Mouse (Mus musculus) heart, adult 11 months (tissue): Measurements from ENCODE around the gene Scml4.

Experiments
- DNase-seq: peaks from one replicate; pipeline ENCODE4 v3.0.0; 2022

Scml4 gene

GRCm38 (mm10) chr10:42903054-42903453 is 42.9 kb downstream of the Scml4 start:
- DNase-seq = peak; percentile 83

- DNase-seq = no peak
Measured at GRCm38 (mm10) chr10:42908562-42908961, 48.4 kb downstream of the Scml4 start.

DNA sequence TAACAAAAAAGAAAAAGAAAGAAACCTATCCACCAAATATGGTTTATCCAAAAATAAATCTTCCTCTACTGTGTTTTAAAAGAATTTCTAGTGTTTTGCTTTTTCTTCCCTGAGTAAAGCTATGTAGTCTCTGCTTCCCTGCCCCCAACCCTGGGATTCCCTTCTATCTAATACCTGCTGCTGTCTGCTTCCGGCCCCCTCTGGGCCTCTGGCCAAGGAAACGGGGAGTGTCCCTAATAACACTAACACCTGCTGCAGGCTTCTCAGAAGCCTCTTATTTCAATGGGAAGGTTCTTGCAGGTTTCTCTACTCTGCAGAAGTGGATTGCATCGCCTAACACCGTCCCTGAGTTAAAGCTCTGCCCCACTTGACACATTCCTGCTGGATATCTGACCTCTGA is 50.4 kb downstream of the Scml4 start:
- peak; percentile 81 for DNase-seq

DNA sequence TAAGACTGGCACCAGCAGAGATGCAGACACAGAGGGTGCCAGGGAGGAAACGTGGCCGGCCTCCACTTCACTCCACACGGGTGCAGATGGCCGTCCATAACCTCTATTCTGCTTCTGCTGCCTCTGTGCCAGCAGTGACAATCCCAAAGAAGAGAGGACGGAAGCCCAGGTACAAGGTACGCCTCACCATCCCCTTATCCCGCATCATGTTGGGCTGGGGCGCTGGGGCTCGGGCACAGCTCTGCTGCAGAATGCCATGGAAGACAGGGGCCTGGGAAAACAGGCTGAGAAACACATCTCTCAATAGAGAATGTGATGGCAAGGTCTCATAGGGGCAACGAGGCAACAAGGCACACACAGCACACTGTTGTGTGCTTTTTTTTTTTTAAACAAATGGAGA is 51.9 kb downstream of the Scml4 start:
- peak; percentile 81 for DNase-seq

DNA sequence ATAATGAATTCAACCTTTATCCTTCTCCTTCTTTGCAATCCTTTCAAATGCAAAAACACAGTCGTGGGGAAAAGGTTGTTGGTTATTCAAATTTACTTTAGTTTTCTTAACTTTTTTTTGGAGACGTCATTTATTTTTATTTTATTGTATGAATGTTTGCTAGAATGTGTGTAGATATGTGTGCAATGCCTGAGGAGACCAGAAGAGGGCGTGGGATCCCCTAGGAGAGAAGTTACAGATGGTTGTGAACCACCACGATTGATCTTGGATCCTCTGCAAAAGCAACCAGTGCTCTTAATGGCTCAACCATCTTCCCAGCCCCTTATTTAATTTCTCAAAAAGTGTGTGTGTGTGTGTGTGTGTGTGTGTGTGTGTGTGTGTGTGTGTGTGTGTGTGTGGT is 53.0 kb downstream of the Scml4 start:
- peak; percentile 19 for DNase-seq

DNA sequence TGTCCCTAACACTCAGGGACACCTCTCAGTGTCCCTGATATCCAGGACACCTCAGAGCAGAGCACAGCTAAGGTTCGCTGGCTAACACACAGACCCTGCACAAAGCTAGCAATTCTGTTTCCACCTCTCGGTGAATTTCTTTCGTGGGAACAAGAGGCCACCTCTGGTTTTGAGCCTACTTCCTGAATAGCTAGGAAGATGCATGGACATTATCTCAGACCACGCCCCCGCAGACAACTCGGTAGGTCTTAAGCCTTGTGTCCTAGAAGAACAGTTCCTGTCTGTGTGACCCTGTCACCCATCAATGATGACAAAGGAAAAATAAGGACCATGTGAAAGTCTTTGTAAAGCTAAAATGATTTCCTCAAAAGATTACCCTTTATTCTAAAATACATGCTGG is 54.0 kb downstream of the Scml4 start:
- DNase-seq = peak; percentile 92

GRCm38 (mm10) chr10:42917355-42917754 is 57.2 kb downstream of the Scml4 start:
- DNase-seq = peak; percentile 41

DNA sequence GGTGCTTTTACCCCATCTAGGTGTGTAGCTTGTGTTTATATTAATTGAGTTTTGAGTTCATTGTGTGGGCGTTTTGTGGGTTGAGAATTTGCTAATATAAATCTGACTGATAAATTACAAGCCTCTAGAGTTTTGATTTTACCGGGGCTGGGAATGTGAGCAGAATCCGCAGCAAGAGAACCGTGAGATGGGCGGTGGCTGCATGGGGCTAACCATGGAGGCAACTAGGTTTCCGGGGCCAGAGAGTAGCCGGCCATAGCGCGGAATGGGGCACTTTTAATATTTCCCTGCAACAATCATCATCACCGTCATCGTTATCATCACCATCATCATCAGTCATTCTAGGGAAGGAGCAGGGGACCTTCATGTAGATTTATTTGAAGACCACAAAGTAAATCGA is 59.6 kb downstream of the Scml4 start:
- peak; percentile 61 for DNase-seq

DNA sequence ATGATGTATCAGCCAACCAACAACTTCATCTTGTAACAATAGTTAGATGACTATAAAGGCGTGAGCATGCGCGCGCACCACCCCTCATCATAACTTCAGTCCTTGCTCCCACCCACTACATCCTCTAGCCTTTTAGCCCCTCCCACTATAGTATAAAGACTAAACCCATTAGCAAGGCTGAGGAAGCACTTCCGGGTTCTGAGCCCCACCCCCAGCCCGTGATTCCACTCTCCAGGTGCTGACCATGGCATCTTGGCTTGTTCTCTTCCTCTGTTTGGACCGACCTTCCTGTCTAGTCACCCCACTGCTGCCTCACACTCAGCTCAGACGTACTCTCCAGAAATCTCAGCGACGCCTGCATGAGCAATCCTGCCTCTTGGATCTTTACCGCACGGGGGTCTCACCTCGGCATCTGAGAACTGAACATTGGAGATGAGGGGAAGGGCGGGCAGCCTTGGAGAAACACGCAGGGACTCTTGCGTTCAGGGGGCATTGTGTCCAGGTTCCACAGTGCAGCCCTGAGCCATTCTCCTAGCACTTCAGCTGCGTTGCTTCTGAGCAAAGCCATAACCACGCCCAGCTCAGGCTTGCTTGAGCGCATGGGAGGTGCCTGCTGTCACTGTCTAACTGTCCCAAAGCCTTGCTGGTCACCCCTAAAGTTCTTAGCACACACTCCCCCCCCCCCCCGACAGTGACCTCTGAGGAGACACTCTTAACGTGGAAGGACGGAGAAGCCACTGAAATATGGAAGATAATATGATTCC is 65.1 kb downstream of the Scml4 start:
- peak; percentile 77 for DNase-seq

DNA sequence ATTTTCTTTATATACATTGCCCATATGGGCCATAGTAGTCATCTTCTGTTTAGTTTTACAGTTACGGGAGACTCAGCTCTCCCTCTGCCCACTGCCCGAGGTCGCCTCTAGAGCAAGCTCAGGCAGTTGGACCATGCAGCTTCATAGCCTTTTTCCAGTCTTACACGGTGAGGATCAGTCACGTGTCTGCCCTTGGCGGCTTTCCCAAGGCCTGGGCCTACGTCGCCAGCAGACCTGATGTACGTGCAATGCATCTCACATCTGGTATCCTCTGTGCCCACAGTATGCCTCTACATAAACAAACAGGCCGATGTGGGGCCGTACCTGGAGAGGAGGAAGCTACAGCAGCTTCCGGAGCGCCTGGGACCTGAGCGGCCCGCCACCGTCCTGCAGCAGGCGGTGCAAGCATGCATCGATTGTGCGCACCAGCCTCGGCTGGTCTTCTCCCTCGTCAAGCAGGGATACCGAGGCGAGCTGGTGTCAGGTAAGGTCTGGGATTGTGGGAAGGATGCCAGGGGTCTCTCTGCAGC is 70.0 kb downstream of the Scml4 start:
- peak; percentile 82 for DNase-seq

- peak; percentile 95 for DNase-seq
Measured at GRCm38 (mm10) chr10:42932862-42933480, 72.8 kb downstream of the Scml4 start.

DNA sequence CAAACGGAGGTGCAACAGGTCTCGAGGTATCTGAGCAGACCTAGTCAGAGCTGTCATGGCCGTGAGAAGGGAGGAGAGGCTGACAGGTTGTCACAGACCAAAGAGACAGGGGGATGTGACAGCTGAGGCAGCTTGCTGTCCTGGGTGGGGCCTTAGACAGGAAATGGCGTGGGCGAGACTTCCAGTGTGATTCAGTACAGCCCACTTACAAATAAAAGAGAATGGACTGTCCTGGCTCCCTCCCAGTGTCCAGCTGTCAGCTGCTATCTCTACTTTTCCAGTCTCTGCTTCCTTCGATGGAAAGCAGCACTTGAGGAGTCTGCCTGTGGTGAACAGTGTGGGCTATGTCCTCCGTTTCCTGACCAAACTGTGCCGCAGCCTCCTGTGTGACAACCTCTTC is 74.5 kb downstream of the Scml4 start:
- peak; percentile 97 for DNase-seq

GRCm38 (mm10) chr10:42936205-42936604 is 76.0 kb downstream of the Scml4 start:
- peak; percentile 83 for DNase-seq

DNA sequence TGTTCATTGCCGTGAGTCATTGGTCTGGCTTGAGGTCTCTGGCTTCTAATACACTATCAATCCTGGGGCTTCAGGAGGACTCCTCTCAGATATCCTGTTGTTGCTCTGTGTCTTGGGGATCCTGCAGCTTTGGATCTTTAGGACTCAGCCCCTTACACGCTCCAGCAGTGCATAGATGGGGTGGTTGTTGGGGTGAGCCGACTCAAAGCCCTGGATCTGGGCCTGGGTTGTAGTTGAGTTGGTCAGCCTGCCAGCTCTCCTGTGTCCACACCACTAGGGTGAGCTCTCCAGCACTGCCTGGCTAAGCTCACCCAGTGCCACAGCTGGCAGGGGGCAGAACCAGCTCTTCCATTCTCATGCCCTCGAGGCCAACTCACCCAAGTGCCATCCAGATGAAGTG is 78.2 kb downstream of the Scml4 start:
- DNase-seq = peak; percentile 86

GRCm38 (mm10) chr10:42939691-42940090 is 79.5 kb downstream of the Scml4 start:
- DNase-seq = peak; percentile 94

DNA sequence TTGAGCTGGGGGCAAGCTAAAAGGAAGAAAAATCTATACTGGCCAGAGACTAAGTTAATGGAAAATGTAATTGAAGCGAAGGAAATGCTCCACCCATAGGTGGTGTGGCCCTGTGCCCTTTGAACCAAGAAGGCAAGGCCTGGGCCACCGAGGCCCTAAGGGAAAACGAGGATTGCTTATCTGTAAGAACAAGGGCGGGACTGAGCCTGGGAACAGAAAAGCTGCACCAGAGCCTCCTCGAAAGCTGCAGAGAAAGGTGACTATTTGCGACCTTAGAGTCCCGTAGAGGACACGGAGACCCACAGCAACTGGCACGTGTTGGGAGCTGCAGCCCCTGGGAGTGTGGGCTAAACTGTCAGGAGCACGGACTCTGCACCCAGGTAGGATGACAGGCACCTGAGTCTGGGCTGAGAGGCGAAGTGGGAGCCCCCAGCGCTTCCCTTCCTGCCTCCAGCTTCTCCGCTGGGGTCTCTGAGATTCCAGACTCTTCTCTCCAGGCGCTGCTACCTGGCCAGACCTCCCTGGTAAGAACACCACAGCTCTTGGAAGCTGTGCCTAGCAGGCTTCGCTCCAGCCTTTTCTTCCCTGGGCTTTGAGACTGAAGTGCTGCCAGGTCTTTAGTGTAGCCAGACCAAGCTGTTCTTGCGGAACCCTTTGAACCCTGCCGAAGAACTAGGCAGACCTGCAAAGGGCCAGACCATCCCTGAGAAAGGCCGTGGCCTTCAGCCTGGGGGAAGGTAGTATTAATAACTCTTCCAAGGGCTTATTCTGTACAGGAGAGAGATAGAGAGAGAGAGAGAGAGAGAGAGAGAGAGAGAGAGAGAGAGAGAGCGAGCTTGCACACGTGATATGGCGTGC is 80.3 kb downstream of the Scml4 start:
- peak; percentile 90 for DNase-seq

- peak; percentile 67 for DNase-seq
Measured at GRCm38 (mm10) chr10:42941278-42941677, 81.1 kb downstream of the Scml4 start.

DNA sequence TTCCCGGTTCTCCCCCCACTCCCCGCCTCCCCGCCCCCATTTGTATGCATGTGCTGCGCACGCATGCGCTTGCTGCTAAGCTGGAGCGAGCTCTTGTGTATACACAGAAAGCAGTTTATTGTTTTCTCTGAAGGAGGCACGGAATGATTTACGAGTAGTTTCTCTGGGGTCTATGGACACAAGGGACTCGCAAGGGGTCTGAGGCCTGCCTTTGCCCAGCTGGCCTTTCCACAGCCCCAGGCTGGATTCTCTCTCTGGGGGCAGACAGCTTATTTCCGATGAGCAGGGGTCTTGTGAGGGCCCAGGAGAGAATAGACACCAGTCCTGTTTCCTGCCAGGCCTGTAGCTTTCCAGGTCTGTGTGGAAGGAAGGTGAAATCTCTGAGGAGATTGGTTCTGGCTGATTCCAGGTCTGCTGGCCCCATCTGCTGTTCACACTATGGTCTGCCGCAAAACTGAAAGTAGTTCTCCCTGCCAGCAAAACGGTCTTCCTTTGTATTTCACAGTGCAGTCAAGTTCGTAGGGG is 81.6 kb downstream of the Scml4 start:
- peak; percentile 94 for DNase-seq

DNA sequence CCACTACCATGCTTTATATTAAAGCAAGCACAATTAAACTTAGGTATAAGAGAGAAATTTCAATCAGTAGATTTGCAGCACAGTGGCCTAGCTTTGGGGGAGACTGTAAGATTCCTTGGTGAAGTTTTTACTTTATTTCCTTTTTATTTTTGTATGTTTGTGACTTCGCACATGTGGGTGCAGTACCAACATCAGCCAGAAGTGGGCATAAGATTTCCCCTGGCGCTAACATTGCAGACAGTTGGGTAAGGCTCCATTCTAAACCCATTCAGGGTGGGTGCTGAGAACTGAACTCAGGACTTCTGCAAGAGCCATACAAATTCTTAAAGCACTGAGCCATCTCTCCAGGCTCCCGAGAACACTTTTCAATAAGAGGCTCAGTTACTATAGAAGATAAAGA is 82.1 kb downstream of the Scml4 start:
- peak; percentile 36 for DNase-seq

- peak; percentile 52 for DNase-seq
Measured at GRCm38 (mm10) chr10:42945316-42945715, 85.1 kb downstream of the Scml4 start.

DNA sequence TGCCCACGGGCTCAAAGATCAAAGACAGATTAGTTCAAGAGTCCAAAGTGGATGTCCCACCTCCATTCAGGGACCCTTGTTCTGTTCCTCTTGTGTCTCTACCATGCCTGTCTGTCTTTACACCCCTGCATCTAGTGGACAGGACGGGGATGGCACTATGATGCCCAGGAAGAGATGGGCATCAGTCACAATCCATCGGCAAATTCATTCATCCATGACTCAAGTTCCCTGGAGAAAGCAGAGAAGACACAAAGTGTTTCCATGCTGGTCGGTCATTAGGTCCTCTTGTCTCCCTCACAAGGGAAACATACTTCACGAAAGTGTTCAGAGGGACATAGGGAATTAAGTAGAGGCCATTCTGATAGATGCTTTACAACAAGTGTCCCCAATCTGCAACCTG is 87.2 kb downstream of the Scml4 start:
- peak; percentile 55 for DNase-seq

GRCm38 (mm10) chr10:42950252-42950751 is 90.1 kb downstream of the Scml4 start:
- DNase-seq = peak; percentile 85
